Mouse (Mus musculus) lung, adult 2 months (tissue): ENCODE results near the gene Mgrn1.

ENCODE experiments used
- CTCF ChIP-seq: fragments of 200-500 bp; IDR thresholded peaks from 2 replicates; pipeline ENCODE4 v1.5.1; 2011; ENCODE audit warnings: mild to moderate bottlenecking, low read length, control low read depth; ENCODE audit not compliant: insufficient read depth
- POLR2A ChIP-seq: fragments of 200-500 bp; IDR thresholded peaks from 2 replicates; pipeline ENCODE4 v1.6.1; 2011; ENCODE audit warnings: low read depth, mild to moderate bottlenecking, control low read depth, low read length, borderline replicate concordance; ENCODE audit errors: extremely low read depth

DNA sequence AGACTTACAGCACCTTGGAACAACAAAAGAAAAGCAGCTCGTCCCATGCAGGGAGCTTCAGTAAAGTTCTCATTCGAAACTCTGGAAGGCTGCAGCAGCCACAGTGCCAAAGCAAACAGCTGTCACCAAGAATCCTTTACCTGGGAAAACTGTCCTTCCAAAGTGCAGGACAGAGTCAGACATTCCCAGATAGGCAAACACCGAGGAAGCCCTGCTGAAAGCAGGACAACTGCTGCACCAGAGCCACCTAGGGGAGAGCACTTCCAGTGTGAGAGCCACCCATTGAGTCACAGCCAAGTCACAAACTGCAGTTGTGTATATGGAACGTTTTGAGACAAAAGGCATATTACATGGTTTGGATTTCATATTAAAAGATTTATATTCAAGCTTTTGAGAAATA lies 59.4 kb downstream of the Mgrn1 start:
- no peak for TF ChIP-seq POLR2A
- TF ChIP-seq CTCF = no peak
